Mouse (Mus musculus) hindbrain, postnatal 0 days (tissue): ENCODE measurements around the gene Hook2. TPM values are rescaled to one million over a fixed set of nuclear protein-coding genes. Genes with fewer than 3 reads are reported as not detected.

Experiments used
- ATAC-seq: fragments of 200-750 bp; cut with Nextera tagmentation; 2 replicates; pipeline ENCODE4 v1.8.0; 2017; ENCODE audit warnings: mild to moderate bottlenecking, moderate TSS enrichment, moderate library complexity
- DNase-seq: peaks from one replicate; pipeline ENCODE4 v3.0.0-alpha.2; 2015; ENCODE audit warnings: low spot score
- H3K27ac ChIP-seq: fragments of 300-500 bp; sonication (generic); 2 replicates; pipeline ENCODE4 v1.5.1; 2014; ENCODE audit warnings: mild to moderate bottlenecking
- H3K27me3 ChIP-seq: fragments of 300-500 bp; sonication (generic); 2 replicates; pipeline ENCODE4 v1.6.1; 2014; ENCODE audit warnings: low read length, mixed read lengths; ENCODE audit not compliant: insufficient read depth
- H3K36me3 ChIP-seq: fragments of 300-500 bp; sonication (generic); 2 replicates; pipeline ENCODE4 v1.6.1; 2014; ENCODE audit warnings: low read length, mixed read lengths; ENCODE audit not compliant: insufficient read depth
- H3K4me1 ChIP-seq: fragments of 300-500 bp; sonication (generic); 2 replicates; pipeline ENCODE4 v1.6.1; 2014; ENCODE audit warnings: antibody characterized with exemption, low read length, mixed read lengths; ENCODE audit not compliant: insufficient read depth
- H3K4me2 ChIP-seq: fragments of 300-500 bp; sonication (generic); 2 replicates; pipeline ENCODE4 v1.6.1; 2014; ENCODE audit warnings: low read depth, mild to moderate bottlenecking, low read length, moderate library complexity, mixed read lengths
- H3K4me3 ChIP-seq: fragments of 300-500 bp; sonication (generic); 2 replicates; pipeline ENCODE4 v1.5.1; 2014; ENCODE audit warnings: low read length
- H3K9ac ChIP-seq: fragments of 300-500 bp; sonication (generic); replicated peaks from 2 replicates; pipeline ENCODE4 v1.6.1; 2014; ENCODE audit warnings: mild to moderate bottlenecking, low read length, moderate library complexity, mixed read lengths
- H3K9me3 ChIP-seq: fragments of 300-500 bp; sonication (generic); 2 replicates; pipeline ENCODE4 v1.6.1; 2016; ENCODE audit warnings: low read length, mixed read lengths
- CTCF ChIP-seq: IDR thresholded peaks from 2 replicates; pipeline ENCODE4 v1.5.1; 2016; ENCODE audit warnings: antibody characterized with exemption, control low read depth, low read depth
- WGBS: fragments of 180-500 bp; shearing (Covaris S2); extraction: QIAGEN DNeasy Blood & Tissue Kit; methylation state at CpG from one replicate; pipeline ENCODE4 v1.1.7; 2014; 5-methylcytosine and 5-hydroxymethylcytosine counted together
- polyA plus RNA-seq: library from polyadenylated mRNA; unstranded; fragments of >200 nt; fragmentation: Nextera tagmentation; extraction: Ambion mirVana; gene quantifications from 2 replicates; pipeline ENCODE4 v1.2.1, GENCODE M21; 2015
- total RNA-seq: library from RNA; depleted of rRNA; stranded (reverse); fragments of >200 nt; gene quantifications from 2 replicates; pipeline ENCODE4 v1.2.3, GENCODE M21; 2014

Hook2 gene
- total and polyA plus RNA-seq, 2 experiments from 2014 or later = 18.9 to 29.7 TPM

GRCm38 (mm10) chr8:85027922-85028321, 37.5 kb downstream of the Hook2 start:
- ATAC-seq = no peak

DNA sequence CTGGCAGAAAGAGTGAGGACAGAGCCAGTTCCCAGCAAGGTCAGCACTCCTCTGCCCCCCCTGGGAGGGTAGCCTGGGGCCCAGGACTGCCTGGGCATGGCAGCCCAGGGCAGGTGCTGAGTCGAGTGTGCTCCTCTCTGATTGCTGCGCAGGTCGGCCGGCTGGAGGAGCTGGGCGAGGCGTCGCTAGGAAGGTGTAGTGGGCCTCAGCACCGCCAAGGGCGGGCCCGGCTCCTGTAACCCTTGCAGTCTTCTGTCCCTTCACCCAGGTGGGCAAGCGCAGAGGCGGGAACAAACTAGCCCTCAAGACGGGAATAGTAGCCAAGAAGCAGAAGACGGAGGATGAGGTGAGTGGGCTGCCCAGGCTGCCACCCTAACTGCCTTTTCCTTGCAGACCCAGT, 38.9 kb downstream of the Hook2 start:
- Histone ChIP-seq H3K9ac (no peak overlapping the region; the same call in 1 of the 2 replicates), H3K4me1 (peaks cover 28% of the 10 kb centered on the region), H3K27ac (no peak overlapping the region), H3K27me3 (no peaks in the 10 kb centered on the region), H3K4me3 (peak overlapping the region; percentile 95; the same call in 1 of the 2 replicates), H3K4me2 (peak overlapping the region; percentile 91; the same call in 1 of the 2 replicates), H3K36me3 (peaks cover 30% of the 10 kb centered on the region), H3K9me3 (no peaks in the 10 kb centered on the region)
- no peak for DNase-seq
- no peak for ATAC-seq
- no peak for TF ChIP-seq CTCF
- 94% methylated on average over 14 of the region's 14 CpGs for WGBS

More at GRCm38 (mm10) chr8:85027922-85028321, 37.5 kb downstream of the Hook2 start:
- DNase-seq = peak; percentile 39
- Histone ChIP-seq H3K9me3 (no peaks in the 10 kb centered on the region), H3K9ac (peak overlapping the region; percentile 99; the same call in 1 of the 2 replicates), H3K27ac (no peak overlapping the region), H3K27me3 (no peaks in the 10 kb centered on the region), H3K4me2 (peak overlapping the region; percentile 91), H3K36me3 (peaks cover 29% of the 10 kb centered on the region), H3K4me3 (peak overlapping the region; percentile 95), H3K4me1 (peaks cover 32% of the 10 kb centered on the region)
- TF ChIP-seq CTCF = peak; percentile 49
- 13% methylated on average over 2 of the region's 2 CpGs for WGBS

- Histone ChIP-seq H3K4me3 (no peak overlapping the region), H3K9ac (no peak overlapping the region), H3K36me3 (peaks cover 30% of the 10 kb centered on the region), H3K27me3 (no peaks in the 10 kb centered on the region), H3K27ac (no peak overlapping the region), H3K4me1 (peaks cover 15% of the 10 kb centered on the region; the same call in 1 of the 2 replicates), H3K9me3 (no peaks in the 10 kb centered on the region), H3K4me2 (no peak overlapping the region)
- no peak for TF ChIP-seq CTCF
- DNase-seq = no peak
- WGBS = 94% methylated on average over 4 of the region's 4 CpGs
- ATAC-seq = no peak
Observed at GRCm38 (mm10) chr8:85032622-85033311, 42.4 kb downstream of the Hook2 start.

GRCm38 (mm10) chr8:85033867-85034266, 43.5 kb downstream of the Hook2 start:
- Histone ChIP-seq H3K9me3 (no peaks in the 10 kb centered on the region), H3K27ac (no peak overlapping the region), H3K4me1 (peaks cover 11% of the 10 kb centered on the region), H3K36me3 (peaks cover 30% of the 10 kb centered on the region), H3K4me2 (no peak overlapping the region), H3K4me3 (no peak overlapping the region), H3K27me3 (no peaks in the 10 kb centered on the region), H3K9ac (no peak overlapping the region)
- ATAC-seq (no peak), DNase-seq (no peak)
- WGBS = 77% methylated on average over 1 of the region's 1 CpGs
- TF ChIP-seq CTCF = no peak

DNA sequence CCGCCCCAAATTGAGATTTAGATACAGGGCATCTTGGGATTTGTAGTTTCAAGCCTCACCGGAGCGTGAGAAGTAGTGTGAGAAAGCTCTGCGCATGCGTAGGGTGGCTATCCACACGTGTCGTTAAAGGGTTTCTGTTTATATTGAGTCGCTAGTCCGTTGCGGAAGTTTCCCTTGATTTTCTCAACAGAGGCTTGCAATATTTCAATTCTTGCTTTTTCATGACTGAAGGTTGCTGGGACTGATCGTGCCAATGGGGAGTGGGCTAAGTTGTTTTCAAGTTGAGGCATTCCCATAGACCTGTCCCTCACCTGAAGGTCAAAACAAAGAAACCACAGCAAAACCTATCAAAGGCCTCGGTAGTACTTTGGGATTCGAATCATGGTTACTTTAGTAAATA, 44.4 kb downstream of the Hook2 start:
- Histone ChIP-seq H3K9ac (0 out of 2 replicates have a peak overlapping the region, but pooled peaks have one; percentile 26), H3K4me2 (peak overlapping the region; percentile 82), H3K4me3 (peak overlapping the region; percentile 19; the same call in 1 of the 2 replicates), H3K9me3 (no peaks in the 10 kb centered on the region), H3K27ac (no peak overlapping the region), H3K4me1 (peaks cover 8% of the 10 kb centered on the region; the same call in 1 of the 2 replicates), H3K36me3 (peaks cover 28% of the 10 kb centered on the region), H3K27me3 (no peaks in the 10 kb centered on the region)
- WGBS = 4% methylated on average over 13 of the region's 13 CpGs
- no peak for TF ChIP-seq CTCF
- no peak for ATAC-seq
- DNase-seq = peak; percentile 91

GRCm38 (mm10) chr8:85035165-85035727, 44.8 kb downstream of the Hook2 start:
- WGBS = 8% methylated on average over 12 of the region's 12 CpGs
- no peak for DNase-seq
- TF ChIP-seq CTCF = no peak
- no peak overlapping the region; the same call in 1 of the 2 replicates for H3K9ac ChIP-seq
- no peak overlapping the region for H3K27ac ChIP-seq
- H3K9me3 ChIP-seq = no peaks in the 10 kb centered on the region
- peaks cover 8% of the 10 kb centered on the region; the same call in 1 of the 2 replicates for H3K4me1 ChIP-seq
- no peak for ATAC-seq
- H3K4me3 ChIP-seq = peak overlapping the region; percentile 83
- no peaks in the 10 kb centered on the region for H3K27me3 ChIP-seq
- H3K4me2 ChIP-seq = peak overlapping the region; percentile 82
- peaks cover 23% of the 10 kb centered on the region for H3K36me3 ChIP-seq
